Mouse (Mus musculus): ENCODE results near the gene Tns1. TPM values are rescaled to one million over a fixed set of nuclear protein-coding genes. Genes with fewer than 3 reads are reported as not detected.

Tns1 gene
- polyA plus RNA-seq, 1 experiment = 400 TPM

GRCm38 (mm10) chr1:74070001-74070551 is 54.2 kb downstream of the Tns1 start:
- TF ChIP-seq CTCF (conservative IDR thresholded peaks at IDR 0.05; ENCODE audit: insufficient read depth, insufficient read length, low read depth, low read length) = no peak
- TF ChIP-seq POLR2A (IDR thresholded peaks at IDR 0.05; ENCODE audit: low read depth, low read length) = no peak
- no peaks in the 10 kb centered on the region for H3K27me3 ChIP-seq (replicated peaks; ENCODE audit: control insufficient read depth, insufficient read depth, low read length)
- peaks cover 52% of the 10 kb centered on the region for H3K4me1 ChIP-seq (ENCODE audit: control insufficient read depth, insufficient read depth, low read length)
- WGBS = 51% methylated on average over 7 of the region's 7 CpGs
- peak overlapping the region; percentile 86 for H3K27ac ChIP-seq (ENCODE audit: insufficient read depth, low read depth, low read length)
- no peak overlapping the region for H3K4me3 ChIP-seq (ENCODE audit: insufficient read depth, low read depth, low read length)
- no peaks in the 10 kb centered on the region for H3K36me3 ChIP-seq (ENCODE audit: control insufficient read depth, insufficient read depth, low read length)
- peak; percentile 89 for DNase-seq

GRCm38 (mm10) chr1:74069085-74069835 is 55.0 kb downstream of the Tns1 start:
- Histone ChIP-seq H3K4me3 (ENCODE audit: insufficient read depth, low read depth, low read length) (peak overlapping the region; percentile 80), H3K36me3 (ENCODE audit: control insufficient read depth, insufficient read depth, low read length) (no peaks in the 10 kb centered on the region), H3K27ac (ENCODE audit: insufficient read depth, low read depth, low read length) (peak overlapping the region; percentile 86), H3K4me1 (ENCODE audit: control insufficient read depth, insufficient read depth, low read length) (peaks cover 45% of the 10 kb centered on the region), H3K27me3 (replicated peaks; ENCODE audit: control insufficient read depth, insufficient read depth, low read length) (no peaks in the 10 kb centered on the region)
- 21% methylated on average over 9 of the region's 9 CpGs for WGBS
- TF ChIP-seq CTCF (conservative IDR thresholded peaks at IDR 0.05; ENCODE audit: insufficient read depth, insufficient read length, low read depth, low read length) = no peak
- TF ChIP-seq POLR2A (IDR thresholded peaks at IDR 0.05; ENCODE audit: low read depth, low read length) = peak; percentile 20
- peak; percentile 83 for DNase-seq

- Histone ChIP-seq H3K36me3 (ENCODE audit: control insufficient read depth, insufficient read depth, low read length) (no peaks in the 10 kb centered on the region), H3K27ac (ENCODE audit: insufficient read depth, low read depth, low read length) (peak overlapping the region; percentile 98), H3K4me3 (ENCODE audit: insufficient read depth, low read depth, low read length) (peak overlapping the region; percentile 80), H3K27me3 (replicated peaks; ENCODE audit: control insufficient read depth, insufficient read depth, low read length) (no peaks in the 10 kb centered on the region), H3K4me1 (ENCODE audit: control insufficient read depth, insufficient read depth, low read length) (peaks cover 43% of the 10 kb centered on the region)
- peak; percentile 59 for DNase-seq
- TF ChIP-seq CTCF (conservative IDR thresholded peaks at IDR 0.05; ENCODE audit: insufficient read depth, insufficient read length, low read depth, low read length) (no peak), POLR2A (IDR thresholded peaks at IDR 0.05; ENCODE audit: low read depth, low read length) (no peak)
- WGBS = 3% methylated on average over 41 of the region's 41 CpGs
Measured at GRCm38 (mm10) chr1:74068366-74069084, 55.7 kb downstream of the Tns1 start.

GRCm38 (mm10) chr1:74067866-74068265 is 56.4 kb downstream of the Tns1 start:
- H3K36me3 ChIP-seq (ENCODE audit: control insufficient read depth, insufficient read depth, low read length) = no peaks in the 10 kb centered on the region
- H3K4me3 ChIP-seq (ENCODE audit: insufficient read depth, low read depth, low read length) = peak overlapping the region; percentile 80
- H3K27ac ChIP-seq (ENCODE audit: insufficient read depth, low read depth, low read length) = peak overlapping the region; percentile 98
- peaks cover 43% of the 10 kb centered on the region for H3K4me1 ChIP-seq (ENCODE audit: control insufficient read depth, insufficient read depth, low read length)
- no peak for DNase-seq
- TF ChIP-seq CTCF (conservative IDR thresholded peaks at IDR 0.05; ENCODE audit: insufficient read depth, insufficient read length, low read depth, low read length) (no peak), POLR2A (IDR thresholded peaks at IDR 0.05; ENCODE audit: low read depth, low read length) (no peak)
- no peaks in the 10 kb centered on the region for H3K27me3 ChIP-seq (replicated peaks; ENCODE audit: control insufficient read depth, insufficient read depth, low read length)
- 30% methylated on average over 14 of the region's 14 CpGs for WGBS

- WGBS = 77% methylated on average over 3 of the region's 3 CpGs
- H3K27ac ChIP-seq (ENCODE audit: insufficient read depth, low read depth, low read length) = peak overlapping the region; percentile 26
Measured at GRCm38 (mm10) chr1:74066576-74066975, 57.7 kb downstream of the Tns1 start.

GRCm38 (mm10) chr1:74066061-74066460 is 58.2 kb downstream of the Tns1 start:
- peaks cover 37% of the 10 kb centered on the region for H3K4me1 ChIP-seq (ENCODE audit: control insufficient read depth, insufficient read depth, low read length)
- DNase-seq = peak; percentile 74
- WGBS = 33% methylated on average over 5 of the region's 5 CpGs
- peak overlapping the region; percentile 26 for H3K27ac ChIP-seq (ENCODE audit: insufficient read depth, low read depth, low read length)
- peak overlapping the region; percentile 9; the same call in 1 of the 2 replicates for H3K4me3 ChIP-seq (ENCODE audit: insufficient read depth, low read depth, low read length)
- H3K27me3 ChIP-seq (replicated peaks; ENCODE audit: control insufficient read depth, insufficient read depth, low read length) = no peaks in the 10 kb centered on the region
- H3K36me3 ChIP-seq (ENCODE audit: control insufficient read depth, insufficient read depth, low read length) = no peaks in the 10 kb centered on the region
- TF ChIP-seq CTCF (conservative IDR thresholded peaks at IDR 0.05; ENCODE audit: insufficient read depth, insufficient read length, low read depth, low read length) (no peak), POLR2A (IDR thresholded peaks at IDR 0.05; ENCODE audit: low read depth, low read length) (no peak)

More at GRCm38 (mm10) chr1:74066576-74066975, 57.7 kb downstream of the Tns1 start:
- Histone ChIP-seq H3K4me1 (ENCODE audit: control insufficient read depth, insufficient read depth, low read length) (peaks cover 42% of the 10 kb centered on the region), H3K27me3 (replicated peaks; ENCODE audit: control insufficient read depth, insufficient read depth, low read length) (no peaks in the 10 kb centered on the region), H3K36me3 (ENCODE audit: control insufficient read depth, insufficient read depth, low read length) (no peaks in the 10 kb centered on the region), H3K4me3 (ENCODE audit: insufficient read depth, low read depth, low read length) (peak overlapping the region; percentile 9; the same call in 1 of the 2 replicates)
- DNase-seq = no peak
- TF ChIP-seq POLR2A (IDR thresholded peaks at IDR 0.05; ENCODE audit: low read depth, low read length) (no peak), CTCF (conservative IDR thresholded peaks at IDR 0.05; ENCODE audit: insufficient read depth, insufficient read length, low read depth, low read length) (no peak)
